Comparison of ENCODE assay signal across 8 mouse cellular contexts in genomic region chr9:50856341-50857081, GRCm38 (mm10). TPM values are rescaled to one million over a fixed set of nuclear protein-coding genes. Genes with fewer than 3 reads are reported as not detected.
DNase-seq lines count a peak whose midpoint lies in the region; ATAC-seq and TF ChIP-seq lines count a peak whose summit lies in the region.

No protein-coding gene starts in this region.

- peak overlapping the region; percentile 94 for H3K4me3 ChIP-seq in gastrocnemius, adult 2 months
- peak overlapping the region; percentile 55 for H3K4me3 ChIP-seq in hindbrain, postnatal 0 days (ENCODE audit: low read length)

- peak; percentile 80 for ATAC-seq in activated CD4-positive, CD25-positive, alpha-beta regulatory T cell, adult 4 months
- ATAC-seq in common myeloid progenitor, adult 5-6 weeks (replicated peaks; ENCODE audit: low read depth, poor library complexity, severe bottlenecking): peak; percentile 71
- peak; percentile 91 for ATAC-seq in hindbrain, postnatal 0 days
- peak; percentile 94 for ATAC-seq in megakaryocyte, adult 5-6 weeks (ENCODE audit: poor library complexity, severe bottlenecking)

- no peaks in the 10 kb centered on the region for H3K27me3 ChIP-seq in hindbrain, postnatal 0 days (ENCODE audit: insufficient read depth, low read length)

- H3K9ac ChIP-seq in hindbrain, postnatal 0 days (replicated peaks; ENCODE audit: low read length): peak overlapping the region; percentile 68

- no peaks in the 10 kb centered on the region for H3K9me3 ChIP-seq in hindbrain, postnatal 0 days (ENCODE audit: low read length)

- intact Hi-C loops in gastrocnemius, adult 2 months (cut with DNase I): loop anchor here (2.0 kb wide), 1 partner anchor 28 kb away; no protein-coding TSS in a partner anchor

- DNase-seq in gastrocnemius, adult 2 months: peak; percentile 91
- DNase-seq in hindbrain, postnatal 0 days (ENCODE audit: low spot score): peak; percentile 88
- peak; percentile 72 to 91 for DNase-seq in left cerebral cortex, adult 8-10 months (ENCODE audit: low spot score in 2 of 2)
- DNase-seq in right cerebral cortex, adult 18-20 months: peak; percentile 90
- peak; percentile 93 for DNase-seq in urinary bladder, adult 2 months (ENCODE audit: low spot score)

- peaks cover 6% of the 10 kb centered on the region for H3K36me3 ChIP-seq in hindbrain, postnatal 0 days (ENCODE audit: insufficient read depth, low read length)

- H3K4me2 ChIP-seq in hindbrain, postnatal 0 days (ENCODE audit: low read depth, low read length): peak overlapping the region; percentile 62

- 0% methylated on average over 45 of the region's 45 CpGs for WGBS in hindbrain, postnatal 0 days

- TF ChIP-seq CTCF in gastrocnemius, adult 2 months (IDR thresholded peaks at IDR 0.05): no peak
- no peak for TF ChIP-seq CTCF in hindbrain, postnatal 0 days (IDR thresholded peaks at IDR 0.05; ENCODE audit: low read depth)

- H3K4me1 ChIP-seq in hindbrain, postnatal 0 days (ENCODE audit: insufficient read depth, low read length): peaks cover 13% of the 10 kb centered on the region

- peak overlapping the region; percentile 89 for H3K27ac ChIP-seq in gastrocnemius, adult 2 months
- H3K27ac ChIP-seq in hindbrain, postnatal 0 days: peak overlapping the region; percentile 80

RNA-seq across cellular contexts. Expression of gene Ppp2r1b, which starts 11.4 kb away (rescaled TPM):
- polyA plus RNA-seq in activated CD4-positive, CD25-positive, alpha-beta regulatory T cell, adult 4 months (2017; shearing (Covaris generic)): 10 to 100 TPM; 59.3 to 72.1 TPM
- 66.6 and 66.9 TPM in 2 replicates for total RNA-seq in common myeloid progenitor, adult 5-6 weeks (2017)
- total RNA-seq in gastrocnemius, adult 2 months (2021): 1 to 10 TPM; 5.9 to 7.6 TPM
- 18.8 and 23.5 TPM in 2 replicates for total RNA-seq in hindbrain, postnatal 0 days (2014; rRNA removed)
- 31.4 and 32.8 TPM in 2 replicates for polyA plus RNA-seq in hindbrain, postnatal 0 days (2015; fragmentation: Nextera tagmentation; extraction: Ambion mirVana)
- total RNA-seq in left cerebral cortex, adult 8-10 months (2022): 10 to 100 TPM; 13.5 to 19.2 (median 16.8) TPM
- total RNA-seq in megakaryocyte, adult 5-6 weeks (2015): 17.8 and 18.7 TPM in 2 replicates
- 24.0 and 26.6 TPM in 2 replicates for total RNA-seq in megakaryocyte, adult 5-6 weeks (2017)
- polyA plus RNA-seq in urinary bladder, adult 2 months (2012; rRNA removed): 20.9 and 23.5 TPM in 2 replicates

Comparison
In these comparisons a context has a peak if more than half of its experiments do, and no peak if none do; other contexts are left out.
1. Peak in every context shown above with its lines: DNase-seq, ATAC-seq, H3K4me3 ChIP-seq and H3K27ac ChIP-seq.